Mouse (Mus musculus) lung, adult 2 months (tissue): ENCODE data around the gene Gnas.

ENCODE experiments used
- CTCF ChIP-seq: fragments of 200-500 bp; IDR thresholded peaks from 2 replicates; pipeline ENCODE4 v1.5.1; 2011; ENCODE audit warnings: mild to moderate bottlenecking, low read length, control low read depth; ENCODE audit not compliant: insufficient read depth
- POLR2A ChIP-seq: fragments of 200-500 bp; IDR thresholded peaks from 2 replicates; pipeline ENCODE4 v1.6.1; 2011; ENCODE audit warnings: low read depth, mild to moderate bottlenecking, control low read depth, low read length, borderline replicate concordance; ENCODE audit errors: extremely low read depth

DNA sequence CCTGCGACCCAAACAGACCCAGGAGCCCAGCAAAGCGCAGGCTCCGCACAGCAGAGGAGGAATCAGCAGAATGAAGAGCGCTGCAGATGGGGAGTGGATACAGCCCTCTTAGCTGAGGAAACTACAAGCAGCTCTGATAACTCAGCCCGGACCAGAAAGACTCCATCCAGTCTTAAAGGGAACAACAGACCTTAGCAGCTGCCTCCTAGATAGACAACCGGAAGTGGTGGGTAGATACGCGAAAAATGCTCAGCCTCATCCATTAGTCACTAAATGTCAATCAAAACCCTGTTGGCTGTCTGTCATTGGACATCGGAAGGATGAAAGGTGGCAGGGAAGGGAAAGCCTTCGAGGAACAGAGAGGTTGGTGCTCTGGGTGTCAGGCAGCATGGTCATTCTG lies 82.5 kb downstream of the Gnas start:
- TF ChIP-seq POLR2A (no peak), CTCF (no peak)
